Mouse (Mus musculus) myocyte (in vitro differentiated cells): ENCODE measurements around the gene Cd79a.

Experiments
- CEBPB ChIP-seq: IDR thresholded peaks from 2 replicates; pipeline ENCODE4 v1.6.1; 2011; ENCODE audit warnings: mild to moderate bottlenecking, moderate library complexity; ENCODE audit not compliant: poor library complexity, insufficient read depth, severe bottlenecking
- E2F4 ChIP-seq: IDR thresholded peaks from one replicate; pipeline ENCODE4 v1.6.1; 2011; ENCODE audit warnings: mild to moderate bottlenecking, control low read depth, moderate library complexity; ENCODE audit not compliant: insufficient read depth
- MAX ChIP-seq: IDR thresholded peaks from one replicate; pipeline ENCODE4 v1.6.1; 2011; ENCODE audit warnings: low read depth, mild to moderate bottlenecking, control low read depth
- MYOG ChIP-seq, 3 experiments: IDR thresholded peaks; one replicate each; pipeline ENCODE4 v1.6.1; 2011; ENCODE audit warnings: control low read depth in 2 of 3, low read depth in 2 of 3, mild to moderate bottlenecking in 2 of 3; ENCODE audit not compliant: insufficient read length in 2 of 3, control insufficient read depth in 1 of 3, insufficient read depth in 1 of 3
- POLR2A ChIP-seq: IDR thresholded peaks from one replicate; pipeline ENCODE4 v1.6.1; 2011; ENCODE audit warnings: low read depth, mild to moderate bottlenecking, control low read depth, moderate library complexity; ENCODE audit not compliant: insufficient read length
- TCF3 ChIP-seq: IDR thresholded peaks from one replicate; pipeline ENCODE4 v1.6.1; 2011; ENCODE audit warnings: low read depth, control low read depth; ENCODE audit not compliant: insufficient read length
- USF1 ChIP-seq: IDR thresholded peaks from one replicate; pipeline ENCODE4 v1.6.1; 2011; ENCODE audit warnings: low read depth, mild to moderate bottlenecking, control low read depth, moderate library complexity

- no peak for TF ChIP-seq POLR2A
- no peak for TF ChIP-seq E2F4
- TF ChIP-seq USF1 = no peak
- no peak for TF ChIP-seq CEBPB
- TF ChIP-seq TCF3 = no peak
- TF ChIP-seq MYOG (IDR thresholded peaks at IDR 0.05; ENCODE audit: control insufficient read depth in 1 of 3, insufficient read depth in 1 of 3, insufficient read length in 2 of 3, low read depth in 2 of 3) = no peak
- TF ChIP-seq MAX = no peak
Observed at GRCm38 (mm10) chr7:24901842-24902241, 4.7 kb downstream of the Cd79a start.
